Mouse (Mus musculus) myocyte (in vitro differentiated cells): ENCODE data around the gene Gm49405.

ENCODE experiments used
- MAX ChIP-seq: IDR thresholded peaks from one replicate; pipeline ENCODE4 v1.6.1; 2011; ENCODE audit warnings: low read depth, mild to moderate bottlenecking, control low read depth
- REST ChIP-seq: IDR thresholded peaks from one replicate; pipeline ENCODE4 v1.6.1; 2011; ENCODE audit warnings: mild to moderate bottlenecking, control low read depth, moderate library complexity; ENCODE audit not compliant: insufficient read depth, insufficient read length

DNA sequence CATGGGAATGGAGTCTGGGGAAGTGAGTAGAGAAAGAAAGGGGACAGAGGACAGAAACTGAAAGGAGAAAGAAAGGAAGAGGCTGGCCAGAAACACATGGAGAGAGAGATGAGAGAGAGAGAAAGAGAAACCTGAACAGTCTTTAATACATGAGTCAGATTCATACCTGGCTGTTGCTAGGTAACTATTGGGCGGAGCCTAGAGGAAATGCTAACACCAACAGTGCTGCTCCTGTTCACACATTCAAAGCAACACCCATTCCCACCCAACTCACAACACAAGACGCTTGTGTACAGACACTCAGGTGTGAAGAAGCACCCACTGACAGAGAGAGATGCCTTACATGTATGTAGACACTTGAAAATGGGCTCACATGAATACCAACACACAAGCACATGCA, 24.6 kb upstream of the Gm49405 start:
- TF ChIP-seq REST (no peak), MAX (no peak)
